7 mouse cellular contexts compared by ENCODE assay signal in genomic region chr8:94098996-94099395, GRCm38 (mm10). TPM values are rescaled to one million over a fixed set of nuclear protein-coding genes. Genes with fewer than 3 reads are reported as not detected.
DNase-seq lines count a peak whose midpoint lies in the region; ATAC-seq and TF ChIP-seq lines count a peak whose summit lies in the region.

No protein-coding gene starts in this region.

- no peaks in the 10 kb centered on the region for H3K4me1 ChIP-seq in neural tube, embryonic 11.5 days (ENCODE audit: control insufficient read depth, insufficient read depth, low read length)
- H3K4me1 ChIP-seq in forebrain, embryonic 15.5 days: peaks cover 12% of the 10 kb centered on the region
- peaks cover 3% of the 10 kb centered on the region; the same call in 1 of the 2 replicates for H3K4me1 ChIP-seq in liver, embryonic 11.5 days (replicated peaks; ENCODE audit: control insufficient read depth, insufficient read depth, low read length)
- H3K4me1 ChIP-seq in stomach, postnatal 0 days (replicated peaks; ENCODE audit: control insufficient read depth, insufficient read depth): no peaks in the 10 kb centered on the region

- no peaks in the 10 kb centered on the region for H3K36me3 ChIP-seq in neural tube, embryonic 11.5 days (ENCODE audit: control insufficient read depth, insufficient read depth, low read length)
- H3K36me3 ChIP-seq in forebrain, embryonic 15.5 days: no peaks in the 10 kb centered on the region
- no peaks in the 10 kb centered on the region for H3K36me3 ChIP-seq in liver, embryonic 11.5 days (ENCODE audit: control insufficient read depth, insufficient read depth, low read length)
- H3K36me3 ChIP-seq in stomach, postnatal 0 days (ENCODE audit: control insufficient read depth, insufficient read depth, low read length): no peaks in the 10 kb centered on the region

- no peak for ATAC-seq in neural tube, embryonic 11.5 days (ENCODE audit: insufficient read depth, low FRiP score, low TSS enrichment)
- ATAC-seq in forebrain, embryonic 15.5 days (replicated peaks): no peak
- ATAC-seq in liver, embryonic 11.5 days (replicated peaks; ENCODE audit: low FRiP score): no peak
- no peak for ATAC-seq in stomach, postnatal 0 days (ENCODE audit: low FRiP score, low TSS enrichment)
- no peak for ATAC-seq in megakaryocyte progenitor cell, adult 5-6 weeks (replicated peaks; ENCODE audit: poor library complexity)

- peak overlapping the region; percentile 8; the same call in 1 of the 2 replicates for H3K4me2 ChIP-seq in neural tube, embryonic 11.5 days (ENCODE audit: low read depth)
- peak overlapping the region; percentile 56 for H3K4me2 ChIP-seq in forebrain, embryonic 15.5 days (replicated peaks)
- peak overlapping the region; percentile 71 for H3K4me2 ChIP-seq in liver, embryonic 11.5 days
- H3K4me2 ChIP-seq in stomach, postnatal 0 days (replicated peaks; ENCODE audit: low read depth): peak overlapping the region; percentile 44

- no peaks in the 10 kb centered on the region for H3K27me3 ChIP-seq in neural tube, embryonic 11.5 days (ENCODE audit: control insufficient read depth, insufficient read depth, low read length)
- no peaks in the 10 kb centered on the region for H3K27me3 ChIP-seq in forebrain, embryonic 15.5 days
- H3K27me3 ChIP-seq in liver, embryonic 11.5 days (replicated peaks; ENCODE audit: control insufficient read depth, insufficient read depth, low read length): no peaks in the 10 kb centered on the region; the same call in 1 of the 2 replicates
- no peaks in the 10 kb centered on the region for H3K27me3 ChIP-seq in stomach, postnatal 0 days (ENCODE audit: control insufficient read depth, insufficient read depth, low read length)

- no peak overlapping the region for H3K27ac ChIP-seq in neural tube, embryonic 11.5 days (ENCODE audit: low read depth, low read length)
- H3K27ac ChIP-seq in forebrain, embryonic 15.5 days (replicated peaks): peak overlapping the region; percentile 98
- H3K27ac ChIP-seq in liver, embryonic 11.5 days (ENCODE audit: low read depth, low read length): no peak overlapping the region
- peak overlapping the region; percentile 94 for H3K27ac ChIP-seq in stomach, postnatal 0 days (replicated peaks)

- no peak for DNase-seq in neural tube, embryonic 11.5 days (ENCODE audit: low spot score)
- no peak for DNase-seq in neural tube, embryonic 10.5 days (ENCODE audit: extremely low spot score, low spot score)
- DNase-seq in liver, embryonic 11.5 days (ENCODE audit: low spot score): no peak
- DNase-seq in stomach, postnatal 0 days (ENCODE audit: low spot score): no peak
- DNase-seq in right cerebral cortex, postnatal 4 days: no peak

- TF ChIP-seq EP300 in stomach, postnatal 0 days (optimal IDR thresholded peaks at IDR 0.05): no peak

- no peak overlapping the region for H3K4me3 ChIP-seq in neural tube, embryonic 11.5 days (ENCODE audit: low read depth, low read length)
- H3K4me3 ChIP-seq in forebrain, embryonic 15.5 days: peak overlapping the region; percentile 61
- no peak overlapping the region for H3K4me3 ChIP-seq in liver, embryonic 11.5 days (ENCODE audit: low read depth, low read length)
- H3K4me3 ChIP-seq in stomach, postnatal 0 days (ENCODE audit: low read depth, low read length): no peak overlapping the region; the same call in 1 of the 2 replicates

- peak overlapping the region; percentile 69; the same call in 1 of the 2 replicates for H3K9ac ChIP-seq in neural tube, embryonic 11.5 days (ENCODE audit: low read length)
- peak overlapping the region; percentile 56; the same call in 1 of the 2 replicates for H3K9ac ChIP-seq in forebrain, embryonic 15.5 days (replicated peaks)
- no peak overlapping the region for H3K9ac ChIP-seq in liver, embryonic 11.5 days (ENCODE audit: low read depth, low read length)
- H3K9ac ChIP-seq in stomach, postnatal 0 days (ENCODE audit: low read length): no peak overlapping the region

- 37% methylated on average over 4 of the region's 4 CpGs for WGBS in neural tube, embryonic 11.5 days
- 11% methylated on average over 4 of the region's 4 CpGs for WGBS in forebrain, embryonic 15.5 days
- WGBS in liver, embryonic 11.5 days: 60% methylated on average over 4 of the region's 4 CpGs
- 34% methylated on average over 4 of the region's 4 CpGs for WGBS in stomach, postnatal 0 days

- H3K9me3 ChIP-seq in neural tube, embryonic 11.5 days (ENCODE audit: control insufficient read depth, low read length): no peaks in the 10 kb centered on the region
- H3K9me3 ChIP-seq in forebrain, embryonic 15.5 days: no peaks in the 10 kb centered on the region
- no peaks in the 10 kb centered on the region for H3K9me3 ChIP-seq in liver, embryonic 11.5 days (ENCODE audit: control insufficient read depth, low read length)
- no peaks in the 10 kb centered on the region for H3K9me3 ChIP-seq in stomach, postnatal 0 days (ENCODE audit: control insufficient read depth, low read length)

- no peak for TF ChIP-seq CTCF in stomach, postnatal 0 days (IDR thresholded peaks at IDR 0.05; ENCODE audit: low read depth)

RNA-seq across cellular contexts. Expression of gene Bbs2, which starts 0.3 kb away (rescaled TPM):
- polyA plus RNA-seq in neural tube, embryonic 11.5 days (2014; fragmentation: Nextera tagmentation; extraction: Ambion mirVana): 17.6 and 18.0 TPM in 2 replicates
- polyA plus RNA-seq in forebrain, embryonic 15.5 days (2015; fragmentation: Nextera tagmentation; extraction: Ambion mirVana): 16.8 and 20.5 TPM in 2 replicates
- 8.7 and 9.5 TPM in 2 replicates for polyA plus RNA-seq in liver, embryonic 11.5 days (2014; fragmentation: Nextera tagmentation; extraction: Ambion mirVana)
- 5.9 and 6.9 TPM in 2 replicates for polyA plus RNA-seq in stomach, postnatal 0 days (2015; fragmentation: Nextera tagmentation; extraction: Ambion mirVana)
- total RNA-seq in megakaryocyte progenitor cell, adult 5-6 weeks (2015): 7.0 and 11.9 TPM in 2 replicates
- total RNA-seq in megakaryocyte progenitor cell, adult 5-6 weeks (2017): 4.1 and 4.4 TPM in 2 replicates

RNA-seq across cellular contexts. Expression of gene Mt4, which starts 38.0 kb away (rescaled TPM):
- not detected in 2 replicates for polyA plus RNA-seq in neural tube, embryonic 11.5 days (2014; fragmentation: Nextera tagmentation; extraction: Ambion mirVana)
- polyA plus RNA-seq in forebrain, embryonic 15.5 days (2015; fragmentation: Nextera tagmentation; extraction: Ambion mirVana): not detected in 2 replicates
- polyA plus RNA-seq in liver, embryonic 11.5 days (2014; fragmentation: Nextera tagmentation; extraction: Ambion mirVana): not detected in 2 replicates
- 79.7 and 84.9 TPM in 2 replicates for polyA plus RNA-seq in stomach, postnatal 0 days (2015; fragmentation: Nextera tagmentation; extraction: Ambion mirVana)
- not detected in 2 replicates for total RNA-seq in megakaryocyte progenitor cell, adult 5-6 weeks (2015)
- total RNA-seq in megakaryocyte progenitor cell, adult 5-6 weeks (2017): not detected in 2 replicates

RNA-seq across cellular contexts. Expression of gene Mt3, which starts 53.4 kb away (rescaled TPM):
- polyA plus RNA-seq in neural tube, embryonic 11.5 days (2014; fragmentation: Nextera tagmentation; extraction: Ambion mirVana): 8.9 and 9.8 TPM in 2 replicates
- polyA plus RNA-seq in forebrain, embryonic 15.5 days (2015; fragmentation: Nextera tagmentation; extraction: Ambion mirVana): 249 and 258 TPM in 2 replicates
- 0.64 and 0.95 TPM in 2 replicates for polyA plus RNA-seq in liver, embryonic 11.5 days (2014; fragmentation: Nextera tagmentation; extraction: Ambion mirVana)
- polyA plus RNA-seq in stomach, postnatal 0 days (2015; fragmentation: Nextera tagmentation; extraction: Ambion mirVana): 4.1 and 5.3 TPM in 2 replicates
- not detected in 2 replicates for total RNA-seq in megakaryocyte progenitor cell, adult 5-6 weeks (2015)
- total RNA-seq in megakaryocyte progenitor cell, adult 5-6 weeks (2017): not detected in 2 replicates

Comparison
In these comparisons a context has a peak if more than half of its experiments do, and no peak if none do; other contexts are left out.
1. H3K27ac ChIP-seq: peak in forebrain, embryonic 15.5 days (single experiment) and stomach, postnatal 0 days (single experiment); none in neural tube, embryonic 11.5 days (single experiment) and liver, embryonic 11.5 days (single experiment).
2. H3K4me2 ChIP-seq: peak in every context shown above with its lines; median percentile 71 in liver, embryonic 11.5 days; 56 in forebrain, embryonic 15.5 days; 44 in stomach, postnatal 0 days; 8 in neural tube, embryonic 11.5 days.
3. H3K9ac ChIP-seq: peak in neural tube, embryonic 11.5 days (single experiment) and forebrain, embryonic 15.5 days (single experiment); none in liver, embryonic 11.5 days (single experiment) and stomach, postnatal 0 days (single experiment).
4. RNA of gene Mt4, which starts 38.0 kb away (polyA plus RNA-seq): 79.7 to 84.9 TPM in stomach, postnatal 0 days; not detected in liver, embryonic 11.5 days, not detected in neural tube, embryonic 11.5 days and not detected in forebrain, embryonic 15.5 days; every median in the first group is over 10 times any median in the second.
5. RNA of gene Mt3, which starts 53.4 kb away (polyA plus RNA-seq): 249 to 258 TPM in forebrain, embryonic 15.5 days; 8.9 to 9.8 TPM in neural tube, embryonic 11.5 days, 4.1 to 5.3 TPM in stomach, postnatal 0 days and 0.64 to 0.95 TPM in liver, embryonic 11.5 days; every median in the first group is over 10 times any median in the second.